Mouse (Mus musculus): Measurements from ENCODE around the gene Vti1a. TPM values are rescaled to one million over a fixed set of nuclear protein-coding genes. Genes with fewer than 3 reads are reported as not detected.

Vti1a gene
- polyA plus RNA-seq, 1 experiment from 2014 or later, result 26.4 TPM

GRCm38 (mm10) chr19:55536273-55536937 lies 220.3 kb downstream of the Vti1a start:
- ATAC-seq (replicated peaks; ENCODE audit: low FRiP score) (no peak), DNase-seq (ENCODE audit: low spot score) (no peak)
- Histone ChIP-seq H3K27me3 (replicated peaks; ENCODE audit: control insufficient read depth, insufficient read depth, low read length) (no peaks in the 10 kb centered on the region), H3K4me2 (no peak overlapping the region), H3K4me3 (ENCODE audit: low read depth, low read length) (no peak overlapping the region), H3K36me3 (ENCODE audit: control insufficient read depth, insufficient read depth, low read length) (no peaks in the 10 kb centered on the region), H3K9ac (ENCODE audit: low read depth, low read length) (no peak overlapping the region), H3K4me1 (replicated peaks; ENCODE audit: control insufficient read depth, insufficient read depth, low read length) (no peaks in the 10 kb centered on the region), H3K9me3 (ENCODE audit: control insufficient read depth, low read length) (no peaks in the 10 kb centered on the region), H3K27ac (ENCODE audit: low read depth, low read length) (no peak overlapping the region)
- 84% methylated on average over 7 of the region's 7 CpGs for WGBS

GRCm38 (mm10) chr19:55537691-55538090 lies 221.6 kb downstream of the Vti1a start:
- DNase-seq (ENCODE audit: low spot score) (no peak), ATAC-seq (replicated peaks; ENCODE audit: low FRiP score) (peak; percentile 31; the same call in 1 of the 2 replicates)
- no peak overlapping the region for H3K4me2 ChIP-seq
- no peaks in the 10 kb centered on the region for H3K36me3 ChIP-seq (ENCODE audit: control insufficient read depth, insufficient read depth, low read length)
- no peak overlapping the region for H3K27ac ChIP-seq (ENCODE audit: low read depth, low read length)
- no peak overlapping the region for H3K9ac ChIP-seq (ENCODE audit: low read depth, low read length)
- 50% methylated on average over 6 of the region's 6 CpGs for WGBS
- no peak overlapping the region for H3K4me3 ChIP-seq (ENCODE audit: low read depth, low read length)
- no peaks in the 10 kb centered on the region for H3K27me3 ChIP-seq (replicated peaks; ENCODE audit: control insufficient read depth, insufficient read depth, low read length)
- no peaks in the 10 kb centered on the region for H3K9me3 ChIP-seq (ENCODE audit: control insufficient read depth, low read length)
- H3K4me1 ChIP-seq (replicated peaks; ENCODE audit: control insufficient read depth, insufficient read depth, low read length), result no peaks in the 10 kb centered on the region

GRCm38 (mm10) chr19:55541641-55542040 lies 225.5 kb downstream of the Vti1a start:
- Histone ChIP-seq H3K27me3 (replicated peaks; ENCODE audit: control insufficient read depth, insufficient read depth, low read length) (no peaks in the 10 kb centered on the region), H3K4me1 (replicated peaks; ENCODE audit: control insufficient read depth, insufficient read depth, low read length) (peaks cover 5% of the 10 kb centered on the region; the same call in 1 of the 2 replicates), H3K4me3 (ENCODE audit: low read depth, low read length) (no peak overlapping the region), H3K4me2 (no peak overlapping the region), H3K36me3 (ENCODE audit: control insufficient read depth, insufficient read depth, low read length) (no peaks in the 10 kb centered on the region), H3K9me3 (ENCODE audit: control insufficient read depth, low read length) (no peaks in the 10 kb centered on the region), H3K9ac (ENCODE audit: low read depth, low read length) (no peak overlapping the region), H3K27ac (ENCODE audit: low read depth, low read length) (no peak overlapping the region)
- ATAC-seq (replicated peaks; ENCODE audit: low FRiP score) (no peak), DNase-seq (ENCODE audit: low spot score) (no peak)
- WGBS, result 88% methylated on average over 5 of the region's 5 CpGs

GRCm38 (mm10) chr19:55542461-55542860 lies 226.4 kb downstream of the Vti1a start:
- ATAC-seq (replicated peaks; ENCODE audit: low FRiP score), result no peak
- H3K9me3 ChIP-seq (ENCODE audit: control insufficient read depth, low read length), result no peaks in the 10 kb centered on the region

GRCm38 (mm10) chr19:55543188-55543587 lies 227.1 kb downstream of the Vti1a start:
- no peak for ATAC-seq (replicated peaks; ENCODE audit: low FRiP score)
- Histone ChIP-seq H3K27me3 (replicated peaks; ENCODE audit: control insufficient read depth, insufficient read depth, low read length) (no peaks in the 10 kb centered on the region), H3K4me1 (replicated peaks; ENCODE audit: control insufficient read depth, insufficient read depth, low read length) (peaks cover 5% of the 10 kb centered on the region; the same call in 1 of the 2 replicates), H3K36me3 (ENCODE audit: control insufficient read depth, insufficient read depth, low read length) (no peaks in the 10 kb centered on the region), H3K9me3 (ENCODE audit: control insufficient read depth, low read length) (no peaks in the 10 kb centered on the region), H3K4me3 (ENCODE audit: low read depth, low read length) (no peak overlapping the region), H3K27ac (ENCODE audit: low read depth, low read length) (no peak overlapping the region), H3K9ac (ENCODE audit: low read depth, low read length) (no peak overlapping the region), H3K4me2 (no peak overlapping the region)
- 86% methylated on average over 9 of the region's 9 CpGs for whole genome bisulfite sequencing
- no peak for DNase-seq (ENCODE audit: low spot score)

More at GRCm38 (mm10) chr19:55542461-55542860, 226.4 kb downstream of the Vti1a start:
- Histone ChIP-seq H3K36me3 (ENCODE audit: control insufficient read depth, insufficient read depth, low read length) (no peaks in the 10 kb centered on the region), H3K27me3 (replicated peaks; ENCODE audit: control insufficient read depth, insufficient read depth, low read length) (no peaks in the 10 kb centered on the region), H3K4me2 (no peak overlapping the region), H3K9ac (ENCODE audit: low read depth, low read length) (no peak overlapping the region), H3K4me3 (ENCODE audit: low read depth, low read length) (no peak overlapping the region), H3K27ac (ENCODE audit: low read depth, low read length) (no peak overlapping the region), H3K4me1 (replicated peaks; ENCODE audit: control insufficient read depth, insufficient read depth, low read length) (peaks cover 5% of the 10 kb centered on the region; the same call in 1 of the 2 replicates)
- no peak for DNase-seq (ENCODE audit: low spot score)
- 73% methylated on average over 6 of the region's 6 CpGs for WGBS

- no peaks in the 10 kb centered on the region for H3K36me3 ChIP-seq (ENCODE audit: control insufficient read depth, insufficient read depth, low read length)
- H3K9ac ChIP-seq (ENCODE audit: low read depth, low read length), result no peak overlapping the region
- no peaks in the 10 kb centered on the region for H3K27me3 ChIP-seq (replicated peaks; ENCODE audit: control insufficient read depth, insufficient read depth, low read length)
- DNase-seq (ENCODE audit: low spot score) (no peak), ATAC-seq (replicated peaks; ENCODE audit: low FRiP score) (peak; percentile 34; the same call in 1 of the 2 replicates)
- H3K27ac ChIP-seq (ENCODE audit: low read depth, low read length), result no peak overlapping the region
- no peak overlapping the region for H3K4me2 ChIP-seq
- peaks cover 9% of the 10 kb centered on the region; the same call in 1 of the 2 replicates for H3K4me1 ChIP-seq (replicated peaks; ENCODE audit: control insufficient read depth, insufficient read depth, low read length)
- no peak overlapping the region for H3K4me3 ChIP-seq (ENCODE audit: low read depth, low read length)
- no peaks in the 10 kb centered on the region for H3K9me3 ChIP-seq (ENCODE audit: control insufficient read depth, low read length)
- 43% methylated on average over 5 of the region's 5 CpGs for WGBS
Measured at GRCm38 (mm10) chr19:55544498-55544897, 228.4 kb downstream of the Vti1a start.

- DNase-seq (ENCODE audit: low spot score) (peak; percentile 80), ATAC-seq (replicated peaks; ENCODE audit: low FRiP score) (peak; percentile 78)
- H3K4me3 ChIP-seq (ENCODE audit: low read depth, low read length), result no peak overlapping the region
- peaks cover 9% of the 10 kb centered on the region; the same call in 1 of the 2 replicates for H3K4me1 ChIP-seq (replicated peaks; ENCODE audit: control insufficient read depth, insufficient read depth, low read length)
- H3K4me2 ChIP-seq, result no peak overlapping the region
- no peaks in the 10 kb centered on the region for H3K36me3 ChIP-seq (ENCODE audit: control insufficient read depth, insufficient read depth, low read length)
- H3K9me3 ChIP-seq (ENCODE audit: control insufficient read depth, low read length), result no peaks in the 10 kb centered on the region
- H3K27me3 ChIP-seq (replicated peaks; ENCODE audit: control insufficient read depth, insufficient read depth, low read length), result no peaks in the 10 kb centered on the region
- no peak overlapping the region for H3K9ac ChIP-seq (ENCODE audit: low read depth, low read length)
- H3K27ac ChIP-seq (ENCODE audit: low read depth, low read length), result no peak overlapping the region
- 30% methylated on average over 9 of the region's 9 CpGs for WGBS
Measured at GRCm38 (mm10) chr19:55545529-55545928, 229.4 kb downstream of the Vti1a start.

GRCm38 (mm10) chr19:55546009-55546528 lies 230.0 kb downstream of the Vti1a start:
- 91% methylated on average over 13 of the region's 13 CpGs for WGBS
- Histone ChIP-seq H3K36me3 (ENCODE audit: control insufficient read depth, insufficient read depth, low read length) (no peaks in the 10 kb centered on the region), H3K4me1 (replicated peaks; ENCODE audit: control insufficient read depth, insufficient read depth, low read length) (peaks cover 9% of the 10 kb centered on the region; the same call in 1 of the 2 replicates), H3K4me3 (ENCODE audit: low read depth, low read length) (no peak overlapping the region), H3K4me2 (no peak overlapping the region), H3K9me3 (ENCODE audit: control insufficient read depth, low read length) (no peaks in the 10 kb centered on the region), H3K27ac (ENCODE audit: low read depth, low read length) (no peak overlapping the region), H3K27me3 (replicated peaks; ENCODE audit: control insufficient read depth, insufficient read depth, low read length) (no peaks in the 10 kb centered on the region), H3K9ac (ENCODE audit: low read depth, low read length) (no peak overlapping the region)
- ATAC-seq (replicated peaks; ENCODE audit: low FRiP score) (no peak), DNase-seq (ENCODE audit: low spot score) (no peak)

- no peak overlapping the region for H3K4me3 ChIP-seq (ENCODE audit: low read depth, low read length)
- H3K36me3 ChIP-seq (ENCODE audit: control insufficient read depth, insufficient read depth, low read length), result no peaks in the 10 kb centered on the region
- H3K27me3 ChIP-seq (replicated peaks; ENCODE audit: control insufficient read depth, insufficient read depth, low read length), result no peaks in the 10 kb centered on the region
- no peaks in the 10 kb centered on the region for H3K9me3 ChIP-seq (ENCODE audit: control insufficient read depth, low read length)
- peaks cover 24% of the 10 kb centered on the region for H3K4me1 ChIP-seq (replicated peaks; ENCODE audit: control insufficient read depth, insufficient read depth, low read length)
- no peak overlapping the region for H3K27ac ChIP-seq (ENCODE audit: low read depth, low read length)
- DNase-seq (ENCODE audit: low spot score), result no peak
- WGBS, result 85% methylated on average over 10 of the region's 10 CpGs
- no peak for ATAC-seq (replicated peaks; ENCODE audit: low FRiP score)
- no peak overlapping the region for H3K4me2 ChIP-seq
- H3K9ac ChIP-seq (ENCODE audit: low read depth, low read length), result no peak overlapping the region
Measured at GRCm38 (mm10) chr19:55548206-55548605, 232.1 kb downstream of the Vti1a start.
